Mouse (Mus musculus): ENCODE data around the gene Ccdc33.

The Ccdc33 gene

DNA sequence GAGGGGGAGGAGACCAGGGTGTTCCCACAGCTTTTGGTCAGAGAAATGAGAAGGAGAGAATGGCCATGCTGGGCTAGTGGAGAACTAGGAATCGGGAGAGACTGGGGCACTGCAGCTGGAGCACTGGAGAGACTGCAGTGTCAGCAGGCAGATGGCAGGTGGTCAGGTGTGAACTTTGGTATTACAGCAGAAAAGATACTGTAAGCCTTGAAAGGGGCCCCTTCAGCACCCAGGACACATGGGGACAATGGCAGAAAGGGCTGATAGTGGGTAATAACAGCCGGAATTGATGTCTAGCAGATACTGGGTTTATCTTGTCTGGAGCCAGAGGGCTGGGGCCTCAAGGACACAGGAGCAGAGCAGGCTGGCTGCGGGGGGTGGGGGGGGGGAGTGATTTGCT, 139.8 kb downstream of the Ccdc33 start:
- no peak for DNase-seq (ENCODE audit: low spot score in 2 of 2)
